ENCODE assay signal across 8 mouse cellular contexts in genomic region chr19:8712870-8713305, GRCm38 (mm10). TPM values are rescaled to one million over a fixed set of nuclear protein-coding genes. Genes with fewer than 3 reads are reported as not detected.
DNase-seq lines count a peak whose midpoint lies in the region; ATAC-seq and TF ChIP-seq lines count a peak whose summit lies in the region.

No protein-coding gene starts in this region.

- intact Hi-C loops in heart, postnatal 25 days (cut with DNase I) = loop anchor here (10.0 kb wide), 1 partner anchor 402 kb away; no protein-coding TSS in a partner anchor

- H3K4me2 ChIP-seq in forebrain, embryonic 15.5 days (replicated peaks) = peak overlapping the region; percentile 73
- H3K4me2 ChIP-seq in lung, postnatal 0 days (replicated peaks; ENCODE audit: low read depth, low read length) = peak overlapping the region; percentile 59

- no peak for TF ChIP-seq CTCF in MEL (IDR thresholded peaks at IDR 0.05 in 2 of 3, conservative IDR thresholded peaks at IDR 0.05 in 1 of 3; ENCODE audit: control insufficient read depth in 1 of 3, insufficient read depth in 1 of 3, low read depth in 2 of 3, low read length in 3 of 3, poor library complexity in 1 of 3, severe bottlenecking in 1 of 3)
- no peak for TF ChIP-seq CTCF in lung, postnatal 0 days (IDR thresholded peaks at IDR 0.05)

- under 1% methylated on average over 13 of the region's 13 CpGs for WGBS in forebrain, embryonic 15.5 days
- 1% methylated on average over 13 of the region's 13 CpGs for WGBS in lung, postnatal 0 days

- H3K4me3 ChIP-seq in MEL (ENCODE audit: control insufficient read depth in 1 of 2, insufficient read depth in 1 of 2, low read depth in 2 of 2, low read length in 2 of 2) = peak overlapping the region; percentile 82 to 88
- H3K4me3 ChIP-seq in forebrain, embryonic 15.5 days = peak overlapping the region; percentile 74
- peak overlapping the region; percentile 99 for H3K4me3 ChIP-seq in lung, postnatal 0 days (ENCODE audit: low read depth, low read length)

- H3K9me3 ChIP-seq in MEL (replicated peaks; ENCODE audit: insufficient read depth, low read length) = no peaks in the 10 kb centered on the region
- no peaks in the 10 kb centered on the region for H3K9me3 ChIP-seq in forebrain, embryonic 15.5 days
- no peaks in the 10 kb centered on the region for H3K9me3 ChIP-seq in lung, postnatal 0 days (ENCODE audit: low read length)

- peak overlapping the region; percentile 90 for H3K9ac ChIP-seq in MEL (ENCODE audit: control insufficient read depth, low read depth, low read length, poor library complexity, severe bottlenecking)
- peak overlapping the region; percentile 80 for H3K9ac ChIP-seq in forebrain, embryonic 15.5 days (replicated peaks)
- H3K9ac ChIP-seq in lung, postnatal 0 days (replicated peaks; ENCODE audit: low read depth) = peak overlapping the region; percentile 88

- TF ChIP-seq EP300 in MEL (IDR thresholded peaks at IDR 0.05; ENCODE audit: low read depth in 1 of 2, low read length in 2 of 2) = peak in 1 of 2 experiments; percentile 73; a peak in 2 of 4 replicates
- peak; percentile 91 for TF ChIP-seq EP300 in lung, postnatal 0 days (IDR thresholded peaks at IDR 0.05)

- DNase-seq in MEL (ENCODE audit: low read depth, low spot score) = peak; percentile 95
- DNase-seq in c-Kit-positive CD71-positive TER-119-positive erythroid progenitor cells, embryonic 14.5 days (ENCODE audit: low spot score) = peak; percentile 88
- peak; percentile 57 for DNase-seq in heart, postnatal 25 days (ENCODE audit: low spot score)
- peak; percentile 51 to 64 for DNase-seq in layer of hippocampus, adult 8-10 months (ENCODE audit: low spot score in 2 of 2)
- peak; percentile 98 for DNase-seq in lung, postnatal 0 days (ENCODE audit: low spot score)
- DNase-seq in ovary, adult 18-20 months (ENCODE audit: low spot score) = peak; percentile 66
- peak; percentile 66 to 75 for DNase-seq in thymus, postnatal 10 days (ENCODE audit: low spot score in 2 of 2)

- peaks cover 5 to 31% of the 10 kb centered on the region in 2 experiments; a peak in 3 of 4 replicates for H3K4me1 ChIP-seq in MEL (ENCODE audit: control insufficient read depth in 1 of 2, insufficient read depth in 2 of 2, low read length in 2 of 2)
- peaks cover 32% of the 10 kb centered on the region for H3K4me1 ChIP-seq in forebrain, embryonic 15.5 days
- peaks cover 21% of the 10 kb centered on the region; the same call in 1 of the 2 replicates for H3K4me1 ChIP-seq in lung, postnatal 0 days (ENCODE audit: insufficient read depth, low read depth, low read length)

- H3K27me3 ChIP-seq in MEL (ENCODE audit: control insufficient read depth in 1 of 2, insufficient read depth in 2 of 2, low read length in 2 of 2) = no peaks in the 10 kb centered on the region
- no peaks in the 10 kb centered on the region for H3K27me3 ChIP-seq in forebrain, embryonic 15.5 days
- H3K27me3 ChIP-seq in lung, postnatal 0 days (replicated peaks; ENCODE audit: insufficient read depth, low read length) = no peaks in the 10 kb centered on the region

- H3K36me3 ChIP-seq in MEL (ENCODE audit: control insufficient read depth in 1 of 2, insufficient read depth in 2 of 2, low read length in 2 of 2) = peaks cover 15 to 34% of the 10 kb centered on the region in 2 experiments
- peaks cover 31% of the 10 kb centered on the region for H3K36me3 ChIP-seq in forebrain, embryonic 15.5 days
- peaks cover 27% of the 10 kb centered on the region for H3K36me3 ChIP-seq in lung, postnatal 0 days (ENCODE audit: insufficient read depth, low read length)

- peak; percentile 76 for ATAC-seq in forebrain, embryonic 15.5 days (replicated peaks)
- peak; percentile 86 for ATAC-seq in lung, postnatal 0 days

- TF ChIP-seq RAD21 in MEL (IDR thresholded peaks at IDR 0.05; ENCODE audit: low read depth, low read length) = no peak

- peaks cover 34% of the 10 kb centered on the region for H3K79me2 ChIP-seq in MEL (ENCODE audit: control insufficient read depth, insufficient read depth, low read length, poor library complexity)

- peak in 1 of 2 experiments; percentile 43; a peak in 1 of 4 replicates for TF ChIP-seq POLR2A in MEL (IDR thresholded peaks at IDR 0.05; ENCODE audit: control insufficient read depth in 1 of 2, insufficient read depth in 1 of 2, low read depth in 1 of 2, low read length in 2 of 2, poor library complexity in 1 of 2)

- H3K27ac ChIP-seq in MEL (ENCODE audit: control insufficient read depth, low read depth, low read length) = peak overlapping the region; percentile 91
- peak overlapping the region; percentile 92 for H3K27ac ChIP-seq in forebrain, embryonic 15.5 days (replicated peaks)
- H3K27ac ChIP-seq in lung, postnatal 0 days (ENCODE audit: low read length) = peak overlapping the region; percentile 94

TF ChIP-seq in MEL, 35 proteins besides CTCF, POLR2A, EP300 and RAD21 (continues in another document):
- TF ChIP-seq POLR2AphosphoS2 (IDR thresholded peaks at IDR 0.05; ENCODE audit: low read length) = 0 out of 2 replicates have a peak, but pooled peaks have one; percentile 46
- no peak for TF ChIP-seq ZC3H11A (IDR thresholded peaks at IDR 0.05; ENCODE audit: low read depth, low read length)
- no peak for TF ChIP-seq MYB (IDR thresholded peaks at IDR 0.05; ENCODE audit: low read depth, low read length)
- no peak for TF ChIP-seq POLR2AphosphoS5 (IDR thresholded peaks at IDR 0.05; ENCODE audit: borderline replicate concordance, low read depth, low read length)
- TF ChIP-seq MAFK (IDR thresholded peaks at IDR 0.05; ENCODE audit: borderline replicate concordance, low read depth, low read length) = peak; percentile 93
- TF ChIP-seq GATA1 (IDR thresholded peaks at IDR 0.05; ENCODE audit: low read depth, low read length) = no peak
- TF ChIP-seq ZKSCAN1 (IDR thresholded peaks at IDR 0.05; ENCODE audit: low read depth, low read length) = no peak; the same call in 1 of the 2 replicates
- peak; percentile 71 for TF ChIP-seq CHD2 (IDR thresholded peaks at IDR 0.05; ENCODE audit: low read length)
- TF ChIP-seq ELF1 (IDR thresholded peaks at IDR 0.05; ENCODE audit: low read depth, low read length) = peak; percentile 64
- TF ChIP-seq USF1 (IDR thresholded peaks at IDR 0.05; ENCODE audit: low read depth, low read length) = peak; percentile 66
- TF ChIP-seq MXI1 (IDR thresholded peaks at IDR 0.05; ENCODE audit: low read depth, low read length) = peak; percentile 91
- TF ChIP-seq JUND (IDR thresholded peaks at IDR 0.05; ENCODE audit: low read depth, low read length) = no peak
- peak; percentile 91 for TF ChIP-seq ZNF384 (IDR thresholded peaks at IDR 0.05; ENCODE audit: low read depth, low read length)
- no peak for TF ChIP-seq MAZ (IDR thresholded peaks at IDR 0.05; ENCODE audit: low read depth, low read length)
- TF ChIP-seq USF2 (IDR thresholded peaks at IDR 0.05; ENCODE audit: borderline replicate concordance in 1 of 2, insufficient read depth in 1 of 2, low read depth in 1 of 2, low read length in 2 of 2) = no peak
- peak; percentile 38; the same call in 1 of the 2 replicates for TF ChIP-seq BHLHE40 (IDR thresholded peaks at IDR 0.05; ENCODE audit: borderline replicate concordance, low read depth, low read length)

RNA-seq across cellular contexts. Expression of gene Slc3a2, which starts 10.3 kb away (rescaled TPM):
- 164 and 253 TPM in 2 replicates for total RNA-seq in MEL (2012; rRNA removed)
- 100 to 1,000 TPM; 428 to 670 TPM for polyA plus RNA-seq in MEL (2012; ENCODE audit: insufficient read depth in 1 of 2, insufficient read length in 2 of 2, low read depth in 1 of 2, low replicate concordance in 2 of 2, missing spikeins in 1 of 2)
- 164 and 171 TPM in 2 replicates for polyA plus RNA-seq in forebrain, embryonic 15.5 days (2015; fragmentation: Nextera tagmentation; extraction: Ambion mirVana)
- total RNA-seq in heart, postnatal 25 days (2021) = 10 to 100 TPM; 36.1 to 38.0 TPM
- total RNA-seq in layer of hippocampus, adult 8-10 months (2022) = 100 to 1,000 TPM; 157 to 169 (median 162) TPM
- polyA plus RNA-seq in lung, postnatal 0 days (2015; fragmentation: Nextera tagmentation; extraction: Ambion mirVana) = 91.8 and 97.9 TPM in 2 replicates

RNA-seq across cellular contexts. Expression of gene Wdr74, which starts 22.7 kb away (rescaled TPM):
- 158 and 208 TPM in 2 replicates for total RNA-seq in MEL (2012; rRNA removed)
- 100 to 1,000 TPM; 208 to 803 TPM for polyA plus RNA-seq in MEL (2012; ENCODE audit: insufficient read depth in 1 of 2, insufficient read length in 2 of 2, low read depth in 1 of 2, low replicate concordance in 2 of 2, missing spikeins in 1 of 2)
- polyA plus RNA-seq in forebrain, embryonic 15.5 days (2015; fragmentation: Nextera tagmentation; extraction: Ambion mirVana) = 96.5 and 97.4 TPM in 2 replicates
- 10 to 100 TPM; 17.9 to 18.9 TPM for total RNA-seq in heart, postnatal 25 days (2021)
- 10 to 100 TPM; 44.0 to 45.3 (median 44.3) TPM for total RNA-seq in layer of hippocampus, adult 8-10 months (2022)
- 45.3 and 48.7 TPM in 2 replicates for polyA plus RNA-seq in lung, postnatal 0 days (2015; fragmentation: Nextera tagmentation; extraction: Ambion mirVana)

RNA-seq across cellular contexts. Expression of gene 1700092M07Rik, which starts 27.6 kb away (rescaled TPM):
- 3.0 and 3.3 TPM in 2 replicates for total RNA-seq in MEL (2012; rRNA removed)
- 1 to 10 TPM in 1 of 2 experiments, not detected in 1; 4.3 TPM for polyA plus RNA-seq in MEL (2012; ENCODE audit: insufficient read depth in 1 of 2, insufficient read length in 2 of 2, low read depth in 1 of 2, low replicate concordance in 2 of 2, missing spikeins in 1 of 2)
- 1.5 and 2.5 TPM in 2 replicates for polyA plus RNA-seq in forebrain, embryonic 15.5 days (2015; fragmentation: Nextera tagmentation; extraction: Ambion mirVana)
- not detected for total RNA-seq in heart, postnatal 25 days (2021)
- 1 to 10 TPM in 3 of 4 experiments, not detected in 1; 2.0 to 3.3 (median 2.4) TPM for total RNA-seq in layer of hippocampus, adult 8-10 months (2022)
- 0.75 and 0.82 TPM in 2 replicates for polyA plus RNA-seq in lung, postnatal 0 days (2015; fragmentation: Nextera tagmentation; extraction: Ambion mirVana)

RNA-seq across cellular contexts. Expression of gene Stx5a, which starts 28.3 kb away (rescaled TPM):
- total RNA-seq in MEL (2012; rRNA removed) = 27.5 and 28.7 TPM in 2 replicates
- 10 to 100 TPM in 1 of 2 experiments, not detected in 1; 50.0 TPM for polyA plus RNA-seq in MEL (2012; ENCODE audit: insufficient read depth in 1 of 2, insufficient read length in 2 of 2, low read depth in 1 of 2, low replicate concordance in 2 of 2, missing spikeins in 1 of 2)
- 130 and 133 TPM in 2 replicates for polyA plus RNA-seq in forebrain, embryonic 15.5 days (2015; fragmentation: Nextera tagmentation; extraction: Ambion mirVana)
- total RNA-seq in heart, postnatal 25 days (2021) = 10 to 100 TPM; 27.6 to 31.0 TPM
- total RNA-seq in layer of hippocampus, adult 8-10 months (2022) = 10 to 100 TPM; 65.3 to 91.2 (median 76.1) TPM
- polyA plus RNA-seq in lung, postnatal 0 days (2015; fragmentation: Nextera tagmentation; extraction: Ambion mirVana) = 130 and 143 TPM in 2 replicates

RNA-seq across cellular contexts. Expression of gene Nxf1, which starts 44.0 kb away (rescaled TPM):
- total RNA-seq in MEL (2012; rRNA removed) = 107 and 122 TPM in 2 replicates
- 100 to 1,000 TPM; 231 to 296 TPM for polyA plus RNA-seq in MEL (2012; ENCODE audit: insufficient read depth in 1 of 2, insufficient read length in 2 of 2, low read depth in 1 of 2, low replicate concordance in 2 of 2, missing spikeins in 1 of 2)
- 187 and 192 TPM in 2 replicates for polyA plus RNA-seq in forebrain, embryonic 15.5 days (2015; fragmentation: Nextera tagmentation; extraction: Ambion mirVana)
- 10 to 100 TPM; 37.5 to 48.1 TPM for total RNA-seq in heart, postnatal 25 days (2021)
- total RNA-seq in layer of hippocampus, adult 8-10 months (2022) = 100 to 1,000 TPM in 2 of 4 experiments, 10 to 100 TPM in 2; 80.5 to 120 (median 102) TPM
- polyA plus RNA-seq in lung, postnatal 0 days (2015; fragmentation: Nextera tagmentation; extraction: Ambion mirVana) = 88.8 and 89.7 TPM in 2 replicates

Comparison
In these comparisons a context has a peak if more than half of its experiments do, and no peak if none do; other contexts are left out.
1. Peak in every context shown above with its lines: DNase-seq, ATAC-seq, H3K4me3 ChIP-seq and H3K27ac ChIP-seq.